Mouse (Mus musculus) cerebellum, postnatal 25 days (tissue): ENCODE measurements around the gene Sars.

Experiments used
- DNase-seq, 2 experiments: peaks; one replicate each; pipeline ENCODE4 v3.0.0; 2021; ENCODE audit warnings: mixed read lengths in 2 of 2

Gene Sars

DNA sequence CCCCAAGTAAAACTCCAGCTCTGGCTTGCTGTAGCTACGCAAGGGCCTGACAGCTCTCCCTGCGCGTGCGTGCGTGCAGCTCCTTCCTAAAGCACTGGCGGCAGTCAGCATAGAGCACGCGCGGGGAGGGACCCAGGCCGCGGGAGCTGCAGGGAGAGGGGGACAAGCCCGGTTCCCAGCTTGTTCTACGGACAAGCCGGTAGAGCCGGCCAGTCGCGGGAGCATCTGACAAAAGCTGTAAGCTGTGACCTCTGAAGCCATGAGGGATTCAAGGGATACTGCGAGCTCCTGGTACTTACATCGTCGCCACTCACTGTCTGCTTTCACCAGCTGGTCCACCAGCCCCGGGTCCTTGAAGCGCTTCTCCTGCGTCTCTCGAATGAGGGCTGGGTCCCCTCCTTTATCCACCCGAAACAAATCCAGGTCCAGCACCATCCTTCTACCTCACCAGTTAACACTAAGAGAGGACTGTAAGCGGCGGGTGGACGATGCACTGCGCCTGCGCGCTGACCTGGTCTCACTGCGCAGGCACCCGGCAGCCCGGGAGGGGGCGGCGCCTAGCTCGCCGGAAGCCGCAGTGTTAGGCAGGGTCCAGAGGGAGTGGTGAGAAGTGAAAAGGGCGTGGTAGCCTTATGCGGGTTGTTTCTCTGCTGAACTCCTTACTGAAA is at the start of gene Sars:
Sars (minus strand) TSS at position 512 of the 668 bp plus-strand sequence.
- DNase-seq, result peak; percentile 92 to 96

DNA sequence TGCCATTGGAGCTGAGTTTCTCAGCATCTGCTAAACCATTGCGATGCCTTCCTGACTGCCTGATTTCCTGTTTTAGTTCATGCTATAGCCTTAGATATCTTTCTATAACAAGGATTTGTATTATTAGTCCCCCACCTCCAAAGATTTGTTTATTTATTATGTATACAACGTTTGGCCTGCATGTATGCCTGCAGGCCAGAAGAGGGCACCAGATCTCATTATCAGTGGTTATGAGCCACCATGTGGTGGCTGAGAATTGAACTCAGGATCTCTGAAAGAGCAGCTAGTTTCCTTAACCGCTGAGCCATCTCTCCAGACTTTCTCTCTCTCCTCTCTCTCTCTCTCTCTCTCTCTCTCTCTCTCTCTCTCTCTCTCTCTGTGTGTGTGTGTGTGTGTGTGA is 45.0 kb upstream of the Sars start:
- no peak for DNase-seq

DNA sequence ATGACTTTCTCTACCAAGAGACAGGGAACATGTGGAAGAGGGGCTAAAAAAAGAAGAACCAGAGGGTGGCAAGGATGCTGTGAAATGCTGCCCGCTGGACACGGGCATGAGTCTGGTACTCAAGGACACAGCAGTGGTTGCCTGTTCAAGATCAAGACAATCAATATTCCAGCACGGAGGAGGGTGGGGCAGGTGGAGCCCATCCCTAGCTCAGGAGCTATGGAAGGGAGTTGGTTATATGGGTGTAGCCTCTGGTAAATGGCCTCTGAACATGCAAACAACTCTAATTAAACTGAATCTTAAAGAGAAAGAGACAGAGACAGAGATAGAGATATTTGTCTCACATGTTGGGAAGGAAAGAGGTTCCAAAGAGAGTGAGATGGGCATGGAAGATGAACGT is 39.7 kb upstream of the Sars start:
- no peak for DNase-seq

DNA sequence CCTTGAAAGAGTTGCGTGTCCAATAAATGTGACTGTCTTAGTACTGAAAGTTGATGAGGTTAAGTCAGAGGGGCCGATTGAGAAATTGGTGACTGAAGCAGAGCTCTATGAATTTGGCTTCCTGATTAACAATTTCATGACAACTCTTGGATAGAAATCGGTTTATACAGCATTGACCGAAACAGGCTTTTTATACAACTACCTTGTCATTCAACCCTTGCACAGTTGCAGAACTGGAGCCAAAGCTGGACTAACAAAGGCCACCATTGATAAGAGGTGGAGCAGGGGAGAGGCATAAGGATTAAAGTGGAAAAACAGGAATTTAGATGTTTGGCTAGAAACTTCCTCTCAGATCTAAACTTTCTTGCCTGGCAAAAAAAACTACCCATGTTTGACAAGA is 33.8 kb upstream of the Sars start:
- no peak for DNase-seq

DNA sequence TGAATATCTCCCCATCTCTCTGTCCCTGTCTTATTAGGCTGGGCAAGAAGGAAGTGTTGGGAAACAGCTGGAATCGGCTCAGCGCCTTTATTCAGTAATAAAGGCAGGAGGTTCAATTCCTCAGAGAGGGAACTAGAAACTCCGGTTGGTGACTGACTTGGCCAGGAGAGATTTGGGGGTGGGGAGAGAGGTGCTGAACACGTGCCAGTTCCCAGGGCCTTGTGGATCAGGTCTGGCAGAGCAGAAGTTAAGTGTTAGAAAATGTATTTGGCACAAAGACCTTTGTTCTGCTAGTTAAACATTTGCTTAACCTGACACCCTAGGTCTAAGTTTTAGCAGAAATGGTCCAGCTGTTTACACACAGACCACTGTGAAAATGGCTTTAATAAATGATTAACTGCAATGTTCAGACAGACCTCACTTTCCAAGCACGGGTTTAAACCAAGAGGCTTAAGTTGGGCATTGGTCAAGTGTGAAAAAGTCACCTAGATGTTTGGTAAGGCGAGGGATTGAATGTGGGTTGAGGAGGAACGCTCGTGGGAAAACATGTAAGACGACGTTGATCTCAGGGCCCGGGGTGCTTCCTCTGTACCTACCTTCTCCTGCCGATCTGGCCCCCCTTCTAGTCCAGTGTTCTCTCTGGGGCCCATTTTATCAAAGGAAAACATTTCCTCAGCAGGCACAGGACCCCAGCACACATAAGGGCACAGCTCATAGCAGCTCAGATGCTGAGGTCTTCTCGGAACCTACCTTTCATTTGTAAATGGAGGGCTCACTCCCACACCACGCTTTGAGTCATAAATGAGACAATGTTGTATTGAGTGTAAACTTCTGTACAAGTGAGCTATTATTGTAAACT is 32.0 kb upstream of the Sars start:
- DNase-seq, result no peak

DNA sequence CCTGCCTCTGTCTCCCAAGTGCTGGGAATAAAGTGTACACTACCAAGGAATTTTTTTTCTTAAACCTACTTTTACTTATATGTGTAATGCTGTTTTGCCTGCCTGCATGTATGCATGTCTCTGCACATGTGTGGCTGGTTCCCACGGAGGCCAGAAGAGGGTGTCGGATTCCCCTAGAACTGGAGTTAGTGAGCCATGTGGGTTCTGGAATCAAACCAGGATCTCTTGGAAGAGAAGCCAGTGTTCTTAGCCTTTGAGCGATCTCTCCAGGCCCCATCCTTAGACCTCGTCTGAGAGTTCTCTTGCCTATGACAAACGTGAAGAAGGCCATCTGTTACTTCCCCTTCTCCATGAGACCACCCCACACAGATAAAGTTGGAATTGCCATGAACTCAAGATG is 30.5 kb upstream of the Sars start:
- no peak for DNase-seq

DNA sequence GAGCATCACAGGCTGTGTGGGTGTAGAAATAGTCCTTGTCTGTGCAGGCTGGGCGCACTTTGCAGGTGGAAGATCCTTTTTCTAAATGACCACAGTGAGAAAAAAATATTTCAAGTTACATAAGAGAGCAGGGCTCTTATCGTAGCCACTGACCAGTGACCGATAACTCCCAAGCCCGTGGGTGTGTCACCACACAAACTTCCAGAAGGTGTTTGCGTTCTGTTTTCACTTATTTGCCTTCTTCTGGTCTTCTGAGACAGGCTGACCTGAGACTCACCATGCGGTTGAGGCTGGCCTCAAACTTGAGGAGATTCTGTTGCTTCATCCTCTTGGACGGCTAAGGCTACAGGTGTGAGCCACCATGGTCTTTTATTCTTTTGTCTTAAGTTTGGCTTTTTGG is 30.0 kb upstream of the Sars start:
- DNase-seq, result no peak

DNA sequence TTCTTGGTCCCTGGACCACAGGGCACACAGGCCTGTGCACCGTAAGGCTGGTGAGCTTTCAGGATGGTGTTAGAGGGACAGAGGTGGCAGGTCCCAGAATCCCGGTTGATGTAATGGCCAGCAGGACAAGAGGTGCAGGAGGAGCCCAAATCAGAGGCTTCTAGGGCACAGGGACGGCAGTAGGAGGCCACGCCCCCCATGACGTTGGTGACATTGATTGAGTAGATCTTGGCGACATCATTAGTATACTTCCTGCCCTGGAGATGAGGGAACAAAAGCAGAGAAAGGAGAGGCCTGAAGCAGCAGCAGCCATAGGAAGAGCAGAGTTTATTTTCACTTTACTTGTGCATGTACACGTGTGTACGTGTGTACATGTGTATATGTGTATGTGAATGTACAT is 22.8 kb upstream of the Sars start:
- no peak for DNase-seq

DNA sequence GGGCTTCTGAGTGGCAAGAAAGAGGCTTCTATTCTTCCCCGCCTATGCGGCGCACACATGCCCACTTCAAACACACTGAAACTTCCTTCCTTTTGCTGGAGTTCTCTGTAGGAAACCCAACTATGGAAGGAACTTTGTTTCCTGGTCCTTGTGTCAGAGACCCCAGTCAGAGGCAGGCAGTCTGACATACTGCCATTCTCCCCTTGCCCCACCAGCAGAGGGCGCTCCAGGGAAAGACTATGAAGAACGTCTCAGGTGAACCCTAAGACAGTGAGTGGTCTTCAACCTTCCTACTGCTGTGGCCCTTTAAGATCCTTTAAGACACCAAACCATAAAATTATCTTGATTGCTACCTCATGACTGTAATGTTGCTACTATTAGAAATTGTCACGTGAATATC is 21.4 kb upstream of the Sars start:
- DNase-seq, result peak; percentile 27 to 64

DNA sequence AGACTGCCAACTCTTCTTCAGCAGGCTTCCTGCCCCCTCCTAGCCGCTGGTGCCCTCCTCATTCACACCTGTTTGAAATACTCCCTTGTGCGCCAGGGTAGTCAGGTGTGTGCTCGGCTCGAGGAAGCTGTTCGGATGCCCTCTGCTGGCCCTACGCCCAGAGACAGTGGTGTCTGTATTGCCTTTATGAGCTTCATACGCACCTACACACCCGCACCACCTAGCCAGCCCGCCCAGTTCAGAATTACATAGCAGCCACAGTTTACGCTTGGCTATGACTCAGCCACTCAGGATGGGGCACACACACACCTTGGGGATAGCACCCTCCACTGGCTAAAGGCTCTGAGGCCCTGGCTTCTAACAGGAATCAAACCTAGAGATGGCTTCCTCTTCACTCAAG is 13.9 kb upstream of the Sars start:
- peak in 1 of 2 experiments; percentile 41 for DNase-seq

DNA sequence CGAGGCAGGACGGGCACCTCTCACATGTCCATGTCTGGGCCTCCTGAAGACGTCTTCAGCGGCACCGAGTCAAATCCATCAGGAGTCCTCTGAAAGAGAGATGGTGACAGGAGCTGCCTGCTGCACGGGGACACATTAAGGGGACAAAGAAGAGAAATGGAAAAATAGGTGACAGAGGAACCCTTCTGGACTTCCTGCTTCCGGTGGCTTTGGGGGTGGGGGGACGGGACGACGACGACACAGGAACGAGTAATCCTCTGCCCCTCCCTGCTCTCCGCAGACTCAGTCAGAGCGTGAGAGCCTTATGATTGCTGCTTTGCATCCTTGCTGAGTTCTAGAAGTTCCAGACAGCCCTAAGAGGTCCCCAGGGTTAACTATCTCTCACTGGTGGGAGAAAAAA is 13.4 kb upstream of the Sars start:
- DNase-seq, result no peak

DNA sequence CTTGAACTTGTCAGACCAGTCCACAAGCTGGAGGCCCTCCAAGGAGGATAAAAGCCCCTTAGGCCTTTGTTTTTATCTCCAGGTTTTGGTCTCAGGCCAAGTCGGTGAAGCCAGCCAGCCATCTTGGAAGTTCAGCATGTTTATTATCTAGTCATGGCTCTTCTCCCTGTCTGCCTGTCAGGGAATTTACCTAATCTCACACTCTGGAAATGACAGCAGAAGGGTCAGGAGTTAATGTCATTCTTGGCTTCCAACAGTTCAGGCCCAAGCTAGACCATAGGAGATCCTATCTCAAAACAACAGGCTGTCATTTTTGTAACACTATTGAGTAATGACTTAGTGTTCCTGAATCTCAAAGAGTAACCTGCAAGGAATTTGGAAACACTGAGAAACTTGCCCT is 9.2 kb upstream of the Sars start:
- no peak for DNase-seq

DNA sequence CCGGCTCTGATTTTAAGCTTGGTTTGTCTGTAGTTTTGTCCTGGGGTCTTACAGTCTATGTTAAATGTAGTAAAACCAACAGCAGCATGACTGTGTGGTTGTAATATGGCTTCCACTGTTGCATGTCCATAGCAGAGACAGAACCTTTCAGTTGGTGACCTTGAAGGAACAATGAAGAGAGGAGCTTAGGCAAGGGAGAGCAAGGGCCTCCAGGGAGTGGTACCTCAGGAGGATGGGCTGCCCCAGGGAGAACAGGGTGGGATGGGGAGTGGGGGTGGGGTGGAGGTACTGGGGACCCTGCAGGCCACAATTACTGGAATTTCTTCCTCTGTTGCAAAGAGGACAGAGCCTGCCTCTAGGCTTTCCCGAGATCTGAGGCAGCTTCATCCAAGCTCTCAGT is 7.0 kb upstream of the Sars start:
- DNase-seq, result no peak

DNA sequence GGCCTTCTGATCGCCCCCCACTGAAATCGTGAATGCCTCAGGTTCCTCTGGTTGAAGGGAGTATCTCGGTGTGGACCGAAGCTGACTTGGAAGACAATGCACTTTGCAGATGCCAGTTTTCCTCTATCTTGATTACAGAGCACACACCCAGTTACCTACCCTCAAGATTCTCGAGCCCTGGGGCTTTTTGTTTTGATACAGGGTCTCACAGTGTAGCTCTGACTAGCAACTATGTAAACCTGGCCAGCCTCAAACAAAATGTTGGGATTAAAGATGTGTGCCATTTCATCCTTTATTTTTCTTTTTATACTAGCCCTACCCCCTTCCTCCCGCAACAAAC is 327 bp upstream of the Sars start:
- DNase-seq, result no peak

DNA sequence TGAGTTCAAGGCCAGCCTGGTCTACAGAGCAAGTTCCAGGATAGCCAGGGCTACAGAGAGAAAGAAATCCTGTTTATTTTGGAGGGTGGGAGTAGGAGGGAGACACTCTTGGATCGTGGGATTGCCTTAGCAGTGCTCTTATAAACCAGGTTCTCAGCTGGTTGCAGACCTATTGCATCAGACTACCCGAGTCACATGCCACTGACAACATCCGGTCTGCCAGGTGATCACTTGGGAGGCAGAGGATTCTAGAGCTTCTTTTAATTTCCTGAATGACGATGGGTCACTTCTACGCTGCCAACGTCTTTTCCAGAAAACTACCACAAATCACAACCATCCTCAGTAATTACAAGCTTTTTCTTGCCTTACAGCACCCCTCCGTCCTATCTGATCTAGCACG is 980 bp downstream of the Sars start:
- DNase-seq, result peak; percentile 22 to 53

DNA sequence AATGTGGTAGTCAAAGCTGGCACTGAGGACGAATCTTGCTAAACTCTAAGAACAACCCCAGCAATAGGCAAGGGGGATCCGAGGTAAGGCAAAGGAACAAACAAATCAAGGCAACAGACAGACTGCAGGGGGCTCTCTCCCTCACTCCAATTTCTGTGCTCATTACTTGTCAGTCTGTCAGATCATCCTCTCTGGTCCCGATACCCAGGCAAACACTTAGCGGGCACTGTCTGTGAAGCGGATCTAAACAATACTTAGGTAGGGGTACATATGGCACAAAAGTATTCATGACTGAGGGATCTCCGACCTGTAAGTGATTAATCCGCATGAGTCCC is 8.7 kb downstream of the Sars start:
- DNase-seq, result no peak

DNA sequence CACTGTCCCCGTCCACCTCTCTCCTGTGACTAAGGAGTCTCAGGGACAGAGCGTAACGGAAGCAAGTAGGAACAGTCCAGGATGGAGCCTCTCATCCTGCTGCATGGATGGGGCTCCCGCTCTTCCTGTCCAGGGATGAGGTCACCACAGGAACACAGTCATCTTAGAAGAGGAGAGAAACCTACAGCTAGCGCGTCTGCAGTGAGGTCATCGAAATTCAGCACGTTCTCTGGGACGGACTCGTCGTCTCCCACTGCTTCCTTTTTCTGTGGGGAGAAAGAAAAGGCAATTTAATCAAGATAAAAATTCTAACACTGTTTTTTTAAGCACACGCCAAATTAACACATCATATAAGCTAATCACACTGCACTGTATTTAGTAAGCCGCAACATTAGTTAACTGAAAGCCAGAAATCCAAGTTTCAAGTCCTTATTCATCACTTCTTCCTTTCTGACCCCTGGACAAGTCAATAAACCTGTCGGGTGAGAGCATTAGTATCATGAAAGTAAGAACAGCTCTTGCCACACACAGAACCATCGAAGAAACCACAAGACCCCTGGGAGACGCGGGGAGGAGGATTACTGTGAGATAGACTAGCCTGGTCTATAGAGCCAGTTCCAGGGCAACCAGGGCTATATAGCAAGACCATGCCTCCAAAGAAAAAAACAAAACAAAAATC is 9.2 kb downstream of the Sars start:
- no peak for DNase-seq

DNA sequence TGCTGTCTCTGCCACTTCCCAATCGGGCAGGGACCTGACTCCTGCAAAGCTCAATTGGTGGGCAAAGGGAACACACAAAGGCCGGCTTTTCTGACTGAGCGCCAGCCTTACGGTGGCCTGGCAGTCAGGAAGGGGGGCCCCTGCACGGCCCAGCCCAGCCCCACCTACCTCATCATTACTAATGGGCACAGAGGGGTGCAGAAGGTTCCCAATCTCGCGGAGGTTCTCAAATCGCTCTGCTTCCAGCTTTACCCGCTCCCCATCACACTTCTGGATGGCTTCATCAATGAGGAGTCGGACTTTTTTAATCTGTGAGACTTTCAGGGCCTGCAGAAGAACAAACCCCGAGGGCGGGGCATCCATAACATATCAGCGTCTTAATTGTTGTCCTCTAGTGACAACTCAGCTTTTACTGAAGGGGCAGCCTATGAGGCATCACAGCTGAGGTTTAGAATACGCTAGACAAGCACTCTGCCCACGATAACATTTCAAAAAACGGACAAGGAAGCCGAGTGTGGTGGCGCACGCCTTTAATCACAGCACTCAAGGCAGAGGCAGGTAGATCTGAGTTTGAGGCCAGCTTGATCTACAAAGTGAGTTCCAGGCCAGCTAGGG is 11.0 kb downstream of the Sars start:
- DNase-seq, result no peak

DNA sequence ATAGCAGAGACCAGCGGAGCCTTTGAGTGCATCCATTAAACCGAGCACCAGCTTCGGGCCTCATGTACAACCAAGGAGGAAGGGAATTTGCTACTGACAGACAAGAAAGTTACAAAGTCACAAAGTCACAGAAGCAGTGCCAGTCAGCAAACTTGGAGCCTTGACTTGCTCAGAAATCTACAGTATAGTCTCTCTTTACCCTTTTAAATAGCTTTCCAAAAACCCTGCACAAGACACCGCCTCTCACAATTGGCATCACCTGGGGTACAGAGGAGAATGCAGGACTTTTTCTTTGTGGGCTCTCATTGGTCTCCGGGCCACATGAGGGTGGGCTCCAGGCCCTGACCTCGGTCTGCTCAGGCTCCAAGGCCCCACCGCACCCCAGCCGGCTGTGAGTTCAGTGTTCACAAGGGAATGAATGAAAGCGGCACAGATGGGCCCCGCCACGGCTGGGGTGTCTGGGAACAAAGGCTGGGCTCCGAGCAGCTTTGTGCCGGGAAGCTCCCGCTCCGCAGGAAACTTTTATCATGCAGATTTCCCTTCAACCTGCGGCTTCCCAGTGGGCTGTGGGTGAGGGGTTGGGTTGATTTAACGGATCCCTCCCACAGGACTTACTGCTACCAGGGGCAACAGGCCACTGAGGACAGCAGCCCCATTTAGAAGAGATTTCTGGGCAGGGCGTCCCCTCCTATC is 11.7 kb downstream of the Sars start:
- no peak for DNase-seq

DNA sequence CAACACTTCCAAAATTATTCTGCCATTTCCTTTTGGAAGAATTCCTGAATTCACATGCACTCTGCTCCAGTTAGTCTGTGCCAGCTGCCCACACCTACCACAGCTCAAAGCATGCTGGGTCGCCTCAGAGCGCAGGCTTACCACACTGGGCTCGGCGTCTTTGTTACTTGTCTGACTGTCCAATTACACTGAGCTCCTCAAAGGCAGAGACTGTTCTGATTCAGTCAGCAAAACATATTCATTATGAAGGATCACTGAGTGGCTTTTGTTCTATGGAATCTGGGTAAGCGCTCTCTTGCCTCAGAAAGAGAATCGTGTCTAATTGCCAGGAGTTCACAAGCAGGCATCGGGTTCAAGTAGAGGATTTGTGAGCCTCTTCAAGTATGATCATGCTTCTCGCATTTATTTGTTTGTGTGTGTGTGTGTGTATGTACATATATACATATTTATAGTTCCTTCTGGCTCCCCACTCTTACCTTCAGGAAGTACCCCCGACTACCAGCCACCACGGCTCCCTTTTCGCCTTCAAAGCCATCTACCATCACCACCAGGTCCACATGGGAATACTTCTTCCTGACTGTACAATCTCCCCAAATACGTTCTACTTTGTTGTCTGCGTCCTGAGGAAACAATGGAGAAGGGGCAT is 12.3 kb downstream of the Sars start:
- DNase-seq, result no peak

DNA sequence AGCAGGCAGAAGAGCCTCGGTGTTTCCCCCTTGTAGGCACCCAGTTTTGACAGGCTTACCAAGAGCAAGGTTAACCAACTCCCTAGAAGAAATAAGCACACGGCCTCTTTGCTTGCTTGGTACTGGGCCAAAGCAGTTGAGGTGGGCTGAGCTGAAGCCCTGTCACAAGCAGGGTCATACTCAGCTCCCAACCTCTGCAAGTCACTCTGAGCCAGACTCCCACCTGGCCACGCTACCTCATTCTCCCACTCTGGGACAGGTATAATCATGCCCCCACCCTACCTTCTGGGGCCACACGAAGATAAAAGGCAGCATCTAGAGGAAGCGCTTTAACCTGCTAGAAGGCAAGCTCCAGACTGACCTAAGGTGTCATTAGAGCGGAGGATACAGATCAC is 19.4 kb downstream of the Sars start:
- no peak for DNase-seq

DNA sequence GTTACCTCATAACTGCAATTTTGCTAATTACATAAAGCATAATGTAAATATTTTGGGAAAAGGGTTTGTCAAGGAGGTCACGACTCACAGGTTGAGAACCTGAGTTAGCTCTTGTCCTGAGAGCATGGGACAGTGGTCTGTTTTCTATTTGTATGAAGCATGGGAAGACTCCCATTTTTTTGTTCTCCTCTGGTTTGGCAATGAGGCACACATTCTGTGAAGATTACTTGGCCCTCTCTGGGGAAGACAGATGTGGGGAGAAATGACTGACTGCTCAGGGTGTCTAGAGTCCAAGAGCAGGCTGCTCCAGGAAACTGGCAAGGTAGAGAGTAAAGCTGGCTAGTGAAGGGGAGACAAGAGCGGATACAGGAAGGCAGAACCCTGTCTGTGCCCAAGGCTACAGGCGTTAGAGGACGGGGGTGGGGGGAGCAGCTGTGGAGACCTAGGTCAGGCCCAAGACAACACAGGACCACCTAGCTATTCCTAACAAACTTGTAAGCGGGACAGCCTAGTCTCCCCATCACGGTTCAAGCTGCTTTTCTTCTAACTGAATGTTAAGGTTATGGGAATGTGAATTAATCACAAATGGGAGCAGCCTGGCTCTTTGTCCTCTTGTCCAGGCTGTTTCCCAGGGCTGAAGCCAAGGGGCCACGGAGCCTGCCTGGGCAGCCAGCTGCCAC is 19.9 kb downstream of the Sars start:
- DNase-seq, result no peak
